Mouse (Mus musculus): ENCODE measurements around the gene 1700025G04Rik.
"Not testable (repeated sequence)": the region's sequence is repeated elsewhere in the genome, so short reads cannot be mapped to it uniquely, and the experiment has no call there.

Gene 1700025G04Rik

DNA sequence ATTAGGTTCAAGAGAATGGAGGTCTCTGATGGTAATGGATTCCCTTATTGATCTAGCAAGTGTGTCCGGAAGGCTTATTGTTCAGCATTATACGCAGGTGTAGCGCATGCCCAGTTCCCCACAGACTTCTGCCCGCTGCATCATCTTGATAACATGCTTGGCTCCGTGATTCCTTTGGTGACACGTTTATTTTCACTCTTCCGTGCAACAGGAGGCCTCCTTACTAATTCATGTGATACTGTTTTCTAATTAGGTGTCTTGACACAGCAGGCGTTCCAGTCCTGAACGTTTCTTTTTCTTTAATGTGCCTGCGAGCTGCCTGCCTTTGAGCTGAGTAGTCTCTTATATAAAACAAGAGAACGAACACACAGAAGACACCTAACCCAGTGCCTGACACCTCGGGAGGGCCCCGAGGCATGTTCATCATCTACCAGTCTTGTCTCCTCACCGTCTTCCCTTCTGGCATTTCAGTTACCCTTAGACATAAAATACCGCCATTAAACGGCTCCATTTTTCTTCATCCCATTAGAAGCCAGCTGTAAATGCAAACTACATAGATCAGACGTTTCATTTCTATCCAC is 244.6 kb downstream of the 1700025G04Rik start:
- DNase-seq: no peak

DNA sequence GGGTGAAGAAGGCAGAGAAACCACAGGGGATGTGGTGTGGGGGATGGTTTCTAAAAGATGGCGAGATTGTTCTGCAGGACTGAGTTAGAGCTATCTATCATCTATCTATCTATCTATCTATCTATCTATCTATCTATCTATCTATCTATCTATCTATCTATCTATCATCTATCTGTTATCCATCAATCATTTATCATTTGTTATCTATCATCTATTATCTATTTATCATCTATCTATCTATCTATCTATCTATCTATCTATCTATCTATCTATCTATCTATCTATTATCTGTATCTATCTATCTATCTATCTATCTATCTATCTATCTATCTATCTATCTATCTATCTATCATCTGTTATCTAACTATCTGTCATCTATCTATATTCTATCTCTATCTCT is 249.6 kb downstream of the 1700025G04Rik start:
- not testable (repeated sequence) for DNase-seq

DNA sequence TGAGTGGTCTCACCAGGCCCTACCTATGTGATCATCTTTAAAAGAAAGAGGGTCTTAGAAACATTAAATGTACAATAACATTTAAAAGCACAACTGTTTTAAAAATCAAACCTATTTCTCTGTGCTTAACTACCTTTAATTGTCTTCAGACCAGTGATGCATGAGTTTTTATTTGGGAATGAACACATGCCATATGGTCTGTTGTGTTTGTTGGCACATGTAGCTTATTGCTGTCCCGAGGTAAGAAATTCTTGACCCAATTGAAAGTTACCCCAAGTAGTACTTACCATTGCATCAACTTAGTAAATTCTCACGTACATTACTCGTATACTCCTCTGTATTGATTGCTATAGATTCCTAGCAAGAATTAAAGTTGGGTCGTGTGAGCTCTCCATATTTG is 254.7 kb downstream of the 1700025G04Rik start:
- no peak for DNase-seq

DNA sequence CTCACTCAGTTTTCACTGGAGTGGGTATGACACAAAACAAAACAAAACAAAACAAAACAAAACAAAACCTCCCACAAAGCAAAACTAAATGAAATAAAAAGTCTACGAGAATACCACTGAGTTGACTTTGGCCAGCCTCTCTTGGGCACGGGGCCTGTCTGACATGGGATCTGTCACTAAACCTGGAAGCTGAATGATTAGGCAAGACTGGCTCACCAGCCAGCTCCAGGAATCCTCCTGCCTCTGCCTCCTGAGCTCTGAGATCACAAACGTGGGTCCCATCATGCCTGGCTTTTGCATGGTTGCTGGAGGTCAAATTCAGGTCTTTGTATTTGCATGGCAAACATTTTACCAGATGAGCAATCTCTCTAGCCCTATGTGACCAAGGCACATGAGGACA is 258.1 kb downstream of the 1700025G04Rik start:
- no peak for DNase-seq

DNA sequence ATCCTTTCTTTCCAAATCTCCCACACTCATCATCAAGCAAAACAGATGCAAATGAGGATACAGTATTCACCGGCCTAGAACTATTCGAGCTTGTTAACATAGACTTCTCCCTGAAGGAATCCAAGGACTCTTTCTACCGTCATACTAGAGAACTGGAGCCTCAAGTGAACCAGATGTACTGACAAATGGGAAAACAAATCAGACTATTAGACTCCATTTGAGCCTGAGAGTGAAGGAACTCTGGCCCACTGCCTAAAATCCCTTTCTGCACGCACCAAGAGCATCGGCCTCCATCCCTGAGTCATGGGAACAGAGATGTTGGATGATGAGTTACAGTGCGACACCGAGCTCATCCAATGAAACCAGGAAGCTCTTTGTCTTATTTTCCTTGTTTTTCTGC is 264.9 kb downstream of the 1700025G04Rik start:
- DNase-seq: no peak

DNA sequence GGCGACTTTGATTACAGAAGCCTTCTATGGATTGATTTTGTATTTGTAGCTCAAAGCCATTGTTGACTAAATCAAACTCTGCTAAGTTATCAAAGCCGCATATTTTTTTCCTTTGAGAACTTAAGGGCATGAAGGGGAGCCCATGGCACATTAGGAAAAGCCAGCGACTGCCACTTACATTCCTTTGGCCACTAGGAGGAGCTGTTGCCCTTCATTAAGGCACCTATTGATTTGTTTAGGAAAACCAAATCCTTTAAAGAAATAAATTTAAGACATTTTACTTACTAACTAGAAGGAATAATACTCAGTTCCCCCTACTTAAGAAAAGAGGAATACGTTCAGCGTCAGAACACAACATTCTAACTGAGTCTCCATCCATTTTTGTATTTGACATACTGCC is 269.5 kb downstream of the 1700025G04Rik start:
- DNase-seq: peak; percentile 17 to 54

DNA sequence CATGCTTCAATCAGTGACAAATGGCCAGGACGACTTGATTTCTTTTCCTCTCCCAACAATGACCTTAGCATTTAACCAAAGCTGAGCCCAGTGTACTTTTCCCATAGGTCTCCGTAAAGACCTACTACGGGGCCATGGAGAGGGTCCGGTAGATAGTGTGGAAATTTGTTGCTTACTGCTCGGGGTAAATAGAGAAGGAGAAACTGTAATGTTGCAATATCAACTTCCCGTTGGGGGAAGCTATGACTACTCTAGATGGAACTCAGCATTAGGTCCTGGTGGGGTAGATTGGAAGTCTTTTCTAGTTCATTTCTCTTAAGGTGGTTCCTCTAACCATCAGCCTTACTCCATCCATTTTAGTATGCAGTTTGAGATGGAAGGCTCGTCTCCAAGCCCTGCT is 270.7 kb downstream of the 1700025G04Rik start:
- no peak for DNase-seq

DNA sequence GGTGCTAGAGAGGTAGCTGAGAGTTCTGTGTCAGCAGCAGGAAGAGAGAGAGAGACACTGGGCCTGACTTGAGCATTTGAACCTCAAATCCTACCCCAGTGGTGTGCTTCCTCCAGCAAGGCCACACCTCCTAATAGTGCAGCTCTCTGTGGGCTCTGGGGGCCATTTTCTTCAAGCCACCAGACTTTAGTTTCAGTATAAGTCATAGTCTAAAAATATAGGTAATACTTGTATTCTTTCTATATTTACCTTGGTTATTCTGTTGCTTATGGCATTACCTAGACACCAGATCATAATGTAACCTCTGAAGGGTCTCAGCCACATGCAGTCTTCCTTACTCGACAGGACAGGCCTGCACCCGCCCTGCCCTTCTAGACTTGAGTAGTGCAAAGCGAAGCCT is 273.9 kb downstream of the 1700025G04Rik start:
- DNase-seq: no peak

DNA sequence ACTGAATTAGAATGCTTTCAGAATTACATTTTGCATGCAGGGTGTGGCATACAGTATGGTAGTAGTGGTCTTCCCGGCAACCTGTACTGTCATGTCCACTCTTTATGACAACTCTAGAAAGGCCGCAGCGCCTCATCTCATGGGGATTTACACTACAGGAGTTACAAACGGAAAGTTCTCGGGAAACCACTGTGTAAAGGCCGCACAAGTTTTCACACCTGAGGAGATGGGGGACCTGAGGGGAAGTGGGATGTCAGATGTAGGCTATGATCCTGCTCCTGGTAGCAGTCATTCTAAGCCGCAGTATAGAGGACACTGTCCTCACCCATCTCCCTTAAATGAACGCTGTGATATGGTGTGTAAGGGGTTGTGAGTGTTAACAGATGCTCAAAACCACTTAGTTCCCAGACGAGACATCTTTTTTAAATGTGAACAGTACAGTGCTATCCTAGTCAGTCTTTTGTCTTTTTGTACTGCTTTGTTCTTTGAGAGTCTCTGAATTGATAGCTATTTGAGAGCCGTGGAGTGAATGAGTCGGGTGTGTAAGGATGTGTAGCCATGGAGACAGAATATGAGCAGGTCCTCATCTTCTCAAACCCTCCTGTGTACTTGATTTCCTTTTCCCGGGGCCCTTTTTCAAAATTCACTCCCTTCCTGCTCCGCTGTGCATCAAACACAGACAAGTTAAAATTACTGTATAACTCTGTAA is 277.8 kb downstream of the 1700025G04Rik start:
- DNase-seq: no peak

DNA sequence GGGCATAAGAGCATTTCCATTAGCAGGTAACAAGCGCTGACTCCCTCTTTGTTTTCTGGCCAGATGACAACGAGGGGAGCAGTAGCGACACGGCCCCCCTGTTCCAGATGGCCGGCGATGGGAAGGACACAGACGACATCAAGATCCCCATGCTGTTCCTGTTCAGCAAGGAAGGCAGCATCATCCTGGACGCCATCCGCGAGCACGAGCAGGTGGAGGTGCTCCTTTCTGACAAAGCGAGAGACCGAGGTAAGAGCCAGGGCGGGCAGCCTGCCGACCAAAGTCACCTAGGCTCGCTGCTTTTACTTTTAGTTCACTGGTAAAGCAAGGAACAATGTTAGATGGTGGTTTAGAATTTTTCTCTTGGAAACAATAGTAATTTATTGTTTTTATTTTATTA is 278.5 kb downstream of the 1700025G04Rik start:
- DNase-seq: no peak

DNA sequence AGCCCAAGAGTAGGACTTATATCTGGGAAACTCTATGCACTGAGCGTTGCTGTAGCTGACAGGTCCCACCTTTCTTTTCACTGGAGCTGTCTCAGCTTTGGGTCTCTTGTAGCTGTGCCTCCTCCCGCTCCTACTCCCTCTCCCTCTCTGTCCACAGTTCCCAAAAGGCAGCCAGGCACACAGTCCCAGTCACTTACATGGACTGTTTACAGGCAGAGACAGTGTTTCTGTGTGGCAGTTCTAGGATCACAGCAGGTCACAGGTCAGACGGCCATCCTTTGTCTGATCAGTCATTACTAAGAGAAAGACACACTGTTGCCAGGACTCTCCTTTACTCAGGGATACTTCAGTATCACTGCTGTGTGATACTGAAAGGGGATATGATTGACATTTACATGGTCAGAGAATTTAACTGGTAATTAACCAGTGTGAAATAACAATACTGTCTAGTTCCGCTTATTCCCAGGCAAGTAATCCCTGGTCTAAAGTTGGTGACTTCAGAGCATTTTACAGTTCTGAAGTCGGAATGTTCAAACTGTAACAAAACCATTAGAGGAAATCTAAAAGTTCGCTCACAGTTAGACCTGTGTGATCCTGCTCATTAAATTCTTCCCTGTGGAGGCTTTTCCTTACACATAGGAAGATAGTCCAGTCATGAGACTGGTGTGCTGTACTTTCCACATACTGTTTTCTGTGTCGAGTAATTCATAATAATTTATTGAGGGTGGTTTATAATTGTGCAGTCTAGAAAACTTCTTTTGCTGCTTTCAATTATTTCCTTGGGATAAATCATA is 279.1 kb downstream of the 1700025G04Rik start:
- DNase-seq: no peak

DNA sequence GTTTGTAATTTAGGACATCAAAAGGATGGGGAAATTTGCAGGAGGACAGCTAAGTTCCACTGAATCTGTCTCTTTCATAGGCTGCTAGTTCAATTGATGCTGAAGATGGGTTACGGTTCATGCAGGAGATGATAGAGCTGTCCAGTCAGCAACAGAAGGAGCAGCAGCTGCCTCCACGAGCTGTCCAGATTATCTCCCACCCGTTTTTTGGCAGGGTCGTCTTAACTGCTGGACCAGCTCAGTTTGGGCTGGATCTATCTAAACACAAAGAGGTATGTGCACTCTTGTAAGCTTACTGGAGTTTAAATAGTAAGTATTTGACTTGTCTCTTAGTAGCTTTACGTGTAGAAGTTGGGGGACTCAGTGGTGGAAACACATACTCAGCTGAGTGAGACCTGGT is 282.6 kb downstream of the 1700025G04Rik start:
- no peak for DNase-seq

DNA sequence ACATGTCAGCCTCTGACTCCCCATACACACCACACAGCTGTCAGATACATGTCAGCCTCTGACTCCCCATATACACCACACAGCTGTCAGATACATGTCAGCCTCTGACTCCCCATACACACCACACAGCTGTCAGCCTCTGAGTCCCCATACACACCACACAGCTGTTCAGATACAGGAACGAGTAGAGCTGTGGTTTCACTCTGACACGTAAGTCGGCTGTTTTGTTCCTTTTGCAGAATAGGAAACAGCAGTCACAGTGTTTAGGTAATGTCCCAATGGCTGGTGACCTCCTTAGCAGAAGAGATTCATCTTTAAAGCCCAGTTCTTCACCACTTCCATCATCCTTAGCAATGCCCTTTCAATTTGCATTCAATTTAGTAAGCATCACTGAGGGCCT is 287.1 kb downstream of the 1700025G04Rik start:
- not testable (repeated sequence) for DNase-seq
